Mouse (Mus musculus): ENCODE results near the gene Eif6.
"Not testable (repeated sequence)": the region's sequence is repeated elsewhere in the genome, so short reads cannot be mapped to it uniquely, and the experiment has no call there.

Gene Eif6

DNA sequence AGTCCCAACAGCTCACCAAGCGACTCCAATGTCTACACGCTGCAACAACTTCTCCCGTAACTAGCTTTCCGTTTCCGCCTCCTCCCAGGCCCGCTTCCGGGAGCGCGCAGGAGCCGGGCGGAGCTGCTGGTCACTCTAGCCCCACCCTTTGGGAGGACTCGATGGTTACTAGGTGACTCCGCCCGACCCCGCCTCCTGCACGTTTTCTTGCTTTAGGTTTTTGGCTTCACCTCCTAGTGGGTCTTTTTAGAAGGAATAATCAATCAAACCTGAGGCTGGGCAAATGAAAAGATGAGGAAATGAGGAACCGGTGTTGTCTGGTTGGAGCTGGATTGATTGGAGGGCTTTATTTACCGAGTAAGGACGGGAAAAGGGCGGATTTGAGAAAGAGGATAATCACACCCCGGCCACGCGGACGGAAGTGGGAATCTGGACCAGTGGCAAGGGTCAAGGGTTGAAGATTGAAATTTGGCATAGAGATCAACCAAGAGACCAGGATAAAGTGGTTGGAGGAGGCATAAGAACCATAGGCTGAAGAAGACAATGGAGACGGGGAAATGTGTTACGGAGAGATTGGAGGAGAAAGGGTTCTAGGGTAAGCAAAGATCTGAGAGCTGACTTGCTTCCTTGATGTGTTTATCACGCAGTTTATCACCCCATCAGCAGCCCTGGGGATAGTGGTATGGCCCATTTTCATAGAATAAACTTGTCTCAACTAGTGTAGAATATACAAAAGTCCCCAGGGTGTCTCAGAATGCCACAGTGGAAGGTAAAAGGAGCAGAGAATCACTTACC is at the start of gene Eif6:
Gene Eif6 (minus strand): TSS at position 296 of the 795 bp plus-strand sequence.
- peak; percentile 79 to 83 for DNase-seq (ENCODE audit: low spot score in 2 of 2)

DNA sequence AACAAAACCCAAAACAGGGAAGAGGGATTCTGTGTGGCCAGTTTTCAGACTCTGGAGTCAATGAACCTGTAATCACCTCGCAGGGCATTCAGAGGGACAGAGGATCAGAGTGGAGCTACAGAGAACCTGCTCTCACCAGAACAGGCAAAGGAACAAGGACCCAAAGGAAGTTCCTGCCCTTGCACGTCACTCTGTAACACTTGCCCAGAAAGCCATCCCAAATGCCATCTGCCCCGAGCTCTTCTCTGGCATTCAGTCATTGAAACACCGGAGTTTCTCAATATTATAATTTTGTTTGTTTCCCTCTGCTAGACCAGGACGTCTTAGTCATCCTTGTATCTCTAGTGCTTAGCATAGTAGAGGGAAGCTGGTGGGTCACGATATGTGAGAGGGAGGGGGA is 46.9 kb upstream of the Eif6 start:
- DNase-seq (ENCODE audit: low spot score in 2 of 2): no peak

GRCm38 (mm10) chr2:155872930-155873507 is 46.3 kb upstream of the Eif6 start:
- DNase-seq (ENCODE audit: low spot score in 2 of 2): no peak

DNA sequence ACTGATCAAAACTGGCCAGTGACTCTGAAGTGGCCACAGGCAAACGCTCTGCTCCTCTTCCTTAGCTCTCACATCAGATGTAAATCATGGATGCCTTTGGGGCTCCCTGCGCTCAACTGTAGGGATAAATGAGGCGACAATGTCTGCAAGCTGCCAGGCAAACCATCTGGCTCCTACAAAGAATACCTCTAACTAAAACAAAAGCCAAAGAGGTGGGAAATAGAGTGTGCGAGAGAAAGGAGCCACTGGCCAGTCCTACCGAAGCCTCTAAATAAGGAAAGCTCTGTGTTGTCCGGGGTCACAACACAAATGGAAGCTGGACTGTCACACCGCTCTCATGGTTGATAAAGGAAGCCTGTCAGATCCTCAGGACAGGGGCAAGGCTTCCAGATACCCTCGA is 45.8 kb upstream of the Eif6 start:
- DNase-seq (ENCODE audit: low spot score in 2 of 2): no peak

DNA sequence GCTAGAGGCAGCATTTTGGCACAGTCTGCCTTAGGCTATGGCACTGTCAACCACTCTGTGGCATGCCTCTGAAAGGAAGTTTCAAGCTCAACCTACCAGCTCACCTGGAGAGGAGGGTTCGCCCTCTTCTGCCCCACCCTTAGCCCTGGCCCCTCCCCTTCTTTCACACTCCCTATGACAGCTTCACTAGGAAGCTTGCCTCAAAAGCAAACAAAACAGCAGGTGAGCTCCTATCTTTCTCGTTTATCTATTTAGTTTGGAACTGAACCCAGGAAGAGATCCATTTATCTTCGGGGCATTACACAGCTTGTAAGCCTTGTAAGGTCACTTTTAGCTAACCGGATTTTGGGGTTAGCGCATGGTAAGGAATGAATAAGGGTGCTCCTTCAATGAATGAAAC is 43.0 kb upstream of the Eif6 start:
- DNase-seq (ENCODE audit: low spot score in 2 of 2): no peak

DNA sequence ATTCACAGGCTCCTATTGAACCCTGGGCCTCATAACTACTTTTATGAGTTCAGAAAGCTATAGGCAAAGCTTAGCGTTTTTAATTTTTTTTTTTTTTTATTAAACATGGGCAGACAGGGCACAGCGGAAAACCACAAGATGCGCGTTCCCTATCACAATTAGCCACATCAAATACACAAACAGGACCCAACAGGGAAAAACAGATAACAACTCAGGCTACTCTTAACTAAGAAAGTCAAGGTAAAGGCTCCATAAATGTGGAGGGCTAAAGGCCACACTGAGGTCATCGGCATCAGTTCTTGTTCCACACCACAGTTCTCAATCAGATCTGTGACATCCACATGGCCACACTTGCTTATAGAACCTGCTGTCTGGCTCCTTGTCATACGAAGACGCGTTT is 41.6 kb upstream of the Eif6 start:
- no peak for DNase-seq (ENCODE audit: low spot score in 2 of 2)

DNA sequence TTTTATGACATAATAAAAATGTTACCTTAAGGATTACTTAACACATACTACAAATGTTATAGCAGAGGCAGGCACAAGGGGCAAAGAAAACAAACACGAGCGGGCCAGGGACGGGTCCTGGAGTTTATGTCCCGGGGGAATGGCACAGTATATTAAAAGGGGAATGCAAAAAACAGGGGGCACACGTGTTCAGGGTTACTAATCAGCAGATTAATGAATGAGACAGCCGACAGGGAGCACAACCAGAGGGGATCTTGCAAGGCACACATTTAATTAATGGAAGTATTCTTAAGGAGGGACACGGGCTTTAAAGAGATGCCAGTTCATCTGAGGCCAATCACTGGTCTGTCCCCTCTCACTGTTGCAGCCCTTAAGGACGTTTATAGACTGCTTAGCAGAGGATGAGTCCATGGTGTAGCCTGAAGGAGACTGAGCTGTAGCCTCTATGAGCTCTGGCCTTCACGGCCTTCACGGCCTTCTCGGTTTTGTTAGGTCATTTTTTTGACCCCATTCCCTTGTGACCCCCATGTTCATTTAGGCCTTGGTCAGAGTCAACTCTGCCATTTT is 36.7 kb upstream of the Eif6 start:
- DNase-seq (ENCODE audit: low spot score in 2 of 2): no peak

- DNase-seq (ENCODE audit: low spot score in 2 of 2): no peak
Measured at GRCm38 (mm10) chr2:155862573-155863300, 36.0 kb upstream of the Eif6 start.

- DNase-seq (ENCODE audit: low spot score in 2 of 2): no peak
Measured at GRCm38 (mm10) chr2:155861581-155861980, 34.9 kb upstream of the Eif6 start.

DNA sequence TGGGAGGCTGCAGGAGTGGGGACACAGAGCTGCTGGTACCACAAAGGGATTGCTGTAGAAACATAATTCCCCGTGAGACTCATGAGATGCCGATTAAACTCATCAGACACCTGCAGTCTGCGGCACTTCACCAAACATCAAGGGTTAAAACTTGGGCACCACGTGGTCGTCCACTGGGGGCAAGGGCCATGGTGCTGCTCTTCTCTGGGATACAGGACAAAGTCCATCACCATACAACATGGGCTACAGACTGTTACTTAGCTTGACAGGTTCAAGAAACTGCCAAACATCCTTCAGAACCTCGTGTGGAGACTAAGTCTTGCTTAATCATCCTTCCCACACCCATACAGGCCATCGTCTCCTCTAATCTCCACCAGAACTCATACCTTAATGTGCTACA is 33.4 kb upstream of the Eif6 start:
- no peak for DNase-seq (ENCODE audit: low spot score in 2 of 2)

- no peak for DNase-seq (ENCODE audit: low spot score in 2 of 2)
Measured at GRCm38 (mm10) chr2:155852536-155852935, 25.8 kb upstream of the Eif6 start.

GRCm38 (mm10) chr2:155850120-155850519 is 23.4 kb upstream of the Eif6 start:
- no peak for DNase-seq (ENCODE audit: low spot score in 2 of 2)

DNA sequence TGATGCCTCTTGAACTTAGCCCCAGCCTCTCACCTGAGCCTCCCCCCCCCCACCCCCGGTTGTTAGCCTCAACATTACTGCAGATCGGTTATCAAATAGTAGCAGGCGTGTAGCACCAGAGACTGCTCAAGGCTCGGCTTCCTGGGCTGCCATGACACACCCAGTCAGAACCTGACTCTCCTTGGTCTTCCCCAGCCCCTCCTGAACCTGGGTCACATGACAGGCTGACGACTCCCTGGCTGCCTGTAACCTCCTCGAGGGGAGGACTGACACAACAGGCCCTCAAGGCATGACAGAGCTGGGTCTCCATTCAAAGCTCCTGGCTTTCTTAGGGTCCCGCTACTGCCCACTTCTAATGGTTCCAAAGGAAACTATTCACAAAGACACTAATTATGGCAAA is 22.7 kb upstream of the Eif6 start:
- no peak for DNase-seq (ENCODE audit: low spot score in 2 of 2)

DNA sequence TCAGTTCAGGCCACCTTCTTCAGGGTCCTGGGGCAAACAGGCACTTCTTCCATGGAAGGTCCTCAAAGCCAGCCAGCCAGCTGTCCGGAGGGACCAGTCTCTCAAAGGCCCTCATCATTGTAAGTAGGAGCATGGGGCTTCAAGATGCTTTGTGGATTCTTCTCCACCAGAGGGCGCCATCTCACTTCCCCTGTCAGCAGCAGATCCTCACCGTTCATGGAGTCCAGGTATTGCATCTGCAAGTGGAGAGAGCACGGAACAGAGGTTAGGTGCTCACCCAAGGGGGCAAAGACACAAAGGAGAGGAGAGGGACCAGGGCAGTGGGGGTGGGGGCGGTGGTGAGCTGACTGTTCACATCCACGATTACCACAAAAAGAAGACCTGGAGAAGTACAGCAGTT is 21.6 kb upstream of the Eif6 start:
- DNase-seq (ENCODE audit: low spot score in 2 of 2): peak; percentile 34 to 81

DNA sequence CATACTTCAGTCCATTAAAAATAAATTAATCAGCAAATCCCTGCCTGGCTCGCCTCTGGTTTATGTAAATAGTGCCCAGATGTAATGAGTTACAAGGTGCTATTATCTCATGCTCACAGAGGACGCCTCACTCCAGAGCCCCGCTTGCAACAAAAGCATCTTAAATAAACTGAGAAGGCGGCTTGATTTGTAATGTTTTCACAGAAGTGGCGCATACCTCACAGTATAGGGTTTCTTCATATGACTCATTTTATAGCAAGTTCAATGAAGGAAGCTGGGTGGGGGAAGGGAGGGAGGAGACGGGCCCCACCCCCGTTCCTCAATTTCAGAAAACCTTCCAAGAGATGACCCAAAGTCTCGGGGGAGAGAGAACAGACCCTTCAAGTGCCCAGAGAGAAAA is 20.2 kb upstream of the Eif6 start:
- no peak for DNase-seq (ENCODE audit: low spot score in 2 of 2)

DNA sequence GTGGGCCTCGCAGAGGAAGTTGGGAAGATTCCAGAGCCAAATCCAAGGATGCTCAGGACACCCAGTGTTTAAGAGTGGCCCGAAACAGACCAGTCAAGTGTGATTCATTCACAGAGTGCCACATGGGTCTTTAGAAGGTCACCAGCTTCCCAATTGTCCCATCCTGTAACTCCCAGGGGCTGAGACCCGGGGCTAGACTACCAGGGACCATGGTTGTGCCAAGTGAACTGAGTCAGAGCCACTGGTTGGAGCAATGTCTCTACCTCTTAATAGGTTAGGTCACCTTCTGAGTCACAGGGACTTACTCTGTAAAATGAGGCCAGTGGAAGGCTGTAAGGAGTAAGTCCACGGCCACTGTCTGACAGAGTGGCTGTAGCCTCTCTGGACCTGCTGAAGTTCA is 12.2 kb upstream of the Eif6 start:
- no peak for DNase-seq (ENCODE audit: low spot score in 2 of 2)

DNA sequence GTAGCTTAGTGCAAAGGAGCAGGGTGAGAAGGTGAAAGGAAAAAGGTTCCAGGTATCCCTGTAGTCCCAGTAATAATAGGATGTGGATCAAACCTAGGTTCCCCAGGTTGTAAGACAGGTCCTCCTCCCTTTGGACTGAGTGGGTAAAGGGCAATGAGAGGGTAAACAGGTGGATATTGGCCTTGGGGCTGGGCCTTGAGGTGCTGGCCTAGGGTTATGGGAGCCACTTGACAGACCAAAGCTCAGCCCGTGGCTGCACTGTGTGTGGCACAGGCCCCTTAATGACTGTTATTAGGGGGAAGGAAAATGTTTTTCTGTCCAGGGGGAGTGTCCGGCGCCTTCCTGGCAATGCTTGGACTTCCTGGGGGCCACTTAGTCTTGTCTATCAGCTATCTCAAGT is 11.2 kb upstream of the Eif6 start:
- no peak for DNase-seq (ENCODE audit: low spot score in 2 of 2)

DNA sequence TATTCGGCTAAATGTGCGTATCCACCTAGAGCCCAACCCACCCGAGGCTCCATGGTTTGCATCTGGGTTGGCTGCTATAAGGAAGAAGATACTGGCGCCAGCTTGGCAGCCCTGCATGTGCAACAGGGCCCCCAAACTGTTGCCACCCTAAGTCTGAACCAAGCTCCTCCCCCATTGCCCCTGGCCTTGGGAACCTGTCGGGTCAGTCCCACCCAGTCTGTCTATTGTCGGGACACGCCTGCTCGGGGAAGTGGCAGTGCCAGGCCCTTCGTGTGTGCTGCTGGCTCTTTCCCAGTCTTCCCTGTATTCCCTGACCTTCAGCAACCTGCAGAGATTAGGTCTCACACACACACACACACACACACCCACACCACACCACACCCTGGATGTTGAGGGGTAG is 8.0 kb upstream of the Eif6 start, which contains the start of gene Fam83c:
Gene Fam83c (minus strand): TSS at position 123 of the 400 bp plus-strand sequence.
- DNase-seq (ENCODE audit: low spot score in 2 of 2): no peak

GRCm38 (mm10) chr2:155832087-155832486 is 5.4 kb upstream of the Eif6 start:
- not testable (repeated sequence) for DNase-seq (ENCODE audit: low spot score in 2 of 2)

- DNase-seq (ENCODE audit: low spot score in 2 of 2): no peak
Measured at GRCm38 (mm10) chr2:155831302-155831701, 4.6 kb upstream of the Eif6 start.

DNA sequence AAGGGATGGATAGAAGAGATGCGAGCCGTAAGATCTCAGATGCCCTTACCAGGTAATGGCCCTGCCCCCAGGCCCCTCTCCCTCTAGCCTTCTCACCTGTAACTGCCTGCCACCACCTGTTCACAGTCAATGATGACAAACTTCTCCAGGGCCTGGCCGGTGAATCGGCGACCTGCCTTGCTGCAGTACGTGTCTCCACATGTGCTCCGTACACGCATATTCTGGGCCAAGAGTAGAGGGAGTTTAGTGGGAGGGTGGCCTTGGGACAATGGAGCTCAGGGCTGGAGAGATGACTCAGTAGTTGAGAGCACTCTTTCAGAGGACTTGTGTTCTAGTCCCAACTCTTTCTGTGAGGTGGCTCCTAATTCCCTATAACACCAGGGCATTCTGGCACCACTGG is 4.1 kb upstream of the Eif6 start:
- no peak for DNase-seq (ENCODE audit: low spot score in 2 of 2)

- DNase-seq (ENCODE audit: low spot score in 2 of 2): no peak
Measured at GRCm38 (mm10) chr2:155825904-155826629, 658 bp downstream of the Eif6 start.
